Mouse (Mus musculus): ENCODE measurements around the gene Hoxd12. TPM values are rescaled to one million over a fixed set of nuclear protein-coding genes. Genes with fewer than 3 reads are reported as not detected.
A peak's percentile ranks its signal among the peaks of the same experiment; 100 is the strongest.

Gene Hoxd12
- polyA plus RNA-seq, 1 experiment from 2014 or later: 44.8 TPM

GRCm38 (mm10) chr2:74714156-74714789 is 39.5 kb downstream of the Hoxd12 start:
- WGBS: 2% methylated on average over 18 of the region's 18 CpGs
- H3K9me3 ChIP-seq (replicated peaks): no peaks in the 10 kb centered on the region
- peak; percentile 77 for DNase-seq (ENCODE audit: low spot score)
- H3K27me3 ChIP-seq (ENCODE audit: low read depth, poor library complexity, severe bottlenecking): peaks cover 34% of the 10 kb centered on the region
- H3K4me3 ChIP-seq: peak overlapping the region; percentile 89
- H3K36me3 ChIP-seq: 0 out of 2 replicates have a peak, but pooled peaks cover 5% of the 10 kb centered on the region
- H3K27ac ChIP-seq: peak overlapping the region; percentile 97
- H3K4me1 ChIP-seq: peaks cover 78% of the 10 kb centered on the region

DNA sequence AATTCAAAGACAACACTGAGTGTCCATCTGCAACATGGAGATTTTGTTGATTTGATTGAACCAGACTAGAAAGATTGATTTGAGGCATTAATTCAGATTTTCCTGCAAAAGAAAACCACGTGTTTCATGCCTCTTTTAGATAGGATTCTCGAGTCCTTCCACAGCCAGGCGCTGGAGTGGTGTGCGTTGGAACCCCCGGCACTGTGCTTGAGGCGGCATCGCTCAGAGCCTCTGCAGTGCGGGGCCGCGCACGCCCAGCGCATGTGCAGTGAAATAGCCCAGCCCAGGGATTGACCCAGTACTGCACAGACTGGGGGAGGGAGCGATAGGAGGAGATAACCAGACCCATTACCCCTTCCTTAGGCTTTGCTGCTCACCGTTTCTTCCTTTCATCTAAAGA is 40.1 kb downstream of the Hoxd12 start:
- peaks cover 36% of the 10 kb centered on the region for H3K27me3 ChIP-seq (ENCODE audit: low read depth, poor library complexity, severe bottlenecking)
- H3K4me3 ChIP-seq: peak overlapping the region; percentile 89
- WGBS: under 1% methylated on average over 14 of the region's 14 CpGs
- DNase-seq (ENCODE audit: low spot score): peak; percentile 72
- H3K27ac ChIP-seq: peak overlapping the region; percentile 97
- H3K4me1 ChIP-seq: peaks cover 78% of the 10 kb centered on the region
- H3K36me3 ChIP-seq: 0 out of 2 replicates have a peak, but pooled peaks cover 5% of the 10 kb centered on the region
- no peaks in the 10 kb centered on the region for H3K9me3 ChIP-seq (replicated peaks)

- Histone ChIP-seq H3K27ac (peak overlapping the region; percentile 97), H3K36me3 (0 out of 2 replicates have a peak, but pooled peaks cover 5% of the 10 kb centered on the region), H3K4me3 (peak overlapping the region; percentile 89), H3K27me3 (ENCODE audit: low read depth, poor library complexity, severe bottlenecking) (peaks cover 30% of the 10 kb centered on the region; the same call in 1 of the 2 replicates), H3K9me3 (replicated peaks) (no peaks in the 10 kb centered on the region), H3K4me1 (peaks cover 78% of the 10 kb centered on the region)
- DNase-seq (ENCODE audit: low spot score): peak; percentile 96
- 2% methylated on average over 26 of the region's 26 CpGs for WGBS
Measured at GRCm38 (mm10) chr2:74715504-74716241, 40.9 kb downstream of the Hoxd12 start.

DNA sequence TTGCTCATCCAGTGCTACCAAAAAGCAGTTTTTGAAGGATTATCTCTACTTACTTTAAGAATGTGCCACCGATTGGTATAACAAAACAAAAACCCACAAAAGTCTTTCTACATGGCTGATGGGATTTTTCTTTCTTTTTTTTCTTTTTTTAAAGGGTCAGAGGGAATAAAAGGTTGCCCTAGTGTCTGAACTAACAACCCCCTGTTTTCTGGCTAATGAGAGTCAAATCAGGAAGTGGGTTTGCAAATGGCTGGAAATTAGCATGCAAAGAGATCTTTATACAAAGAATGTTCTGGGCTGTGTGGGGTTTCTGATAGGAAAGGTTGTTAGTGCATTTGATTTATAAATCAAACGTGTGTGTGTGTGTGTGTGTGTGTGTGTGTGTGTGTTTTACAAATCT is 45.6 kb downstream of the Hoxd12 start:
- no peak overlapping the region for H3K27ac ChIP-seq
- peaks cover 66% of the 10 kb centered on the region for H3K27me3 ChIP-seq (ENCODE audit: low read depth, poor library complexity, severe bottlenecking)
- H3K4me3 ChIP-seq: no peak overlapping the region
- peaks cover 14% of the 10 kb centered on the region for H3K36me3 ChIP-seq
- H3K4me1 ChIP-seq: peaks cover 90% of the 10 kb centered on the region
- WGBS: 8% methylated on average over 2 of the region's 2 CpGs
- H3K9me3 ChIP-seq (replicated peaks): no peaks in the 10 kb centered on the region
- DNase-seq (ENCODE audit: low spot score): no peak

- 3% methylated on average over 5 of the region's 5 CpGs for WGBS
- Histone ChIP-seq H3K4me1 (peaks cover 89% of the 10 kb centered on the region), H3K36me3 (peaks cover 19% of the 10 kb centered on the region), H3K27ac (no peak overlapping the region), H3K27me3 (ENCODE audit: low read depth, poor library complexity, severe bottlenecking) (peaks cover 73% of the 10 kb centered on the region), H3K9me3 (replicated peaks) (no peaks in the 10 kb centered on the region), H3K4me3 (0 out of 2 replicates have a peak overlapping the region, but pooled peaks have one; percentile 16)
- peak; percentile 38 for DNase-seq (ENCODE audit: low spot score)
Measured at GRCm38 (mm10) chr2:74720955-74721491, 46.2 kb downstream of the Hoxd12 start.

DNA sequence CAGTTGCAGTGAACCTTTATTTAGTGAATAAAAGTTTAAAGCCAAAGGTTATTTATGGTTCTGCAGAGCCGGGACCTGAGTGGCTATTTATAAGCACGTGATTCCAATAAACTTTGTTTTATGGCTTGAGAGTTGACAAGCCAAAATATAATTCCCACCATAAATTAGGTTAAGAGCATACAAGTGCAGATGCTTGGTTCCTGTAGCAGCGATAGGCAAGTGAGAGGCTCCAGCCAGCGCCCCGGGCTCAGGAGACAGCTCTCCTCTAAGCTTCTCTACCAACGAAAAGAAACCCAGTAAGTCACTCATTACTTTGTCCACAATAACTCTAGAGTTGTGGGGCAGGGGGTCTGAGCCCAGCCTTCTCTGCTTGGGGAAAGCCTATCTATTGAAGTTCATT is 47.1 kb downstream of the Hoxd12 start:
- Histone ChIP-seq H3K4me1 (peaks cover 92% of the 10 kb centered on the region), H3K4me3 (peak overlapping the region; percentile 10; the same call in 1 of the 2 replicates), H3K27ac (peak overlapping the region; percentile 14; the same call in 1 of the 2 replicates), H3K27me3 (ENCODE audit: low read depth, poor library complexity, severe bottlenecking) (peaks cover 75% of the 10 kb centered on the region), H3K9me3 (replicated peaks) (no peaks in the 10 kb centered on the region), H3K36me3 (peaks cover 23% of the 10 kb centered on the region)
- 5% methylated on average over 6 of the region's 6 CpGs for WGBS
- peak; percentile 62 for DNase-seq (ENCODE audit: low spot score)

DNA sequence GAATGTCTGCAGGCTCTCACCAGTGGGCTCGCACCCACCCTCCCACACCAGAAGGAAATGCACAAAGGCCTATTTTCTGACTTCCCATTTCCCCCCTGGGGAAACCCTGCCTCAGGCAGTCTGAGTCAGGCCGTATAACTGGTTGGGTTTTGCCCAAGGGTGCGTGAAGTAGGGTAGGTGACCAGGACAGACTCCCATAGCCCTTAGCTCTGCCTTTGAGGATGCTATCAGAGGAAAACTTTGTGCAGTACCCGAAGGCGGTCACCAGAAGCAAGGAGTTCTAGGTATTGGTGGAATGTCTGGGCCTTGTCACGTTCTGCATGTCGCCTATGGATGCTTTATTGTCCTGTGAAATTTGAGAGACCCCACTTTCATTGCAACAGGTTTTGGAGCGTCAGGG is 48.1 kb downstream of the Hoxd12 start:
- Histone ChIP-seq H3K27ac (no peak overlapping the region), H3K36me3 (peaks cover 30% of the 10 kb centered on the region), H3K4me3 (peak overlapping the region; percentile 9), H3K9me3 (replicated peaks) (no peaks in the 10 kb centered on the region), H3K4me1 (peaks cover 97% of the 10 kb centered on the region), H3K27me3 (ENCODE audit: low read depth, poor library complexity, severe bottlenecking) (peaks cover 79% of the 10 kb centered on the region)
- 18% methylated on average over 8 of the region's 8 CpGs for WGBS
- DNase-seq (ENCODE audit: low spot score): peak; percentile 45

DNA sequence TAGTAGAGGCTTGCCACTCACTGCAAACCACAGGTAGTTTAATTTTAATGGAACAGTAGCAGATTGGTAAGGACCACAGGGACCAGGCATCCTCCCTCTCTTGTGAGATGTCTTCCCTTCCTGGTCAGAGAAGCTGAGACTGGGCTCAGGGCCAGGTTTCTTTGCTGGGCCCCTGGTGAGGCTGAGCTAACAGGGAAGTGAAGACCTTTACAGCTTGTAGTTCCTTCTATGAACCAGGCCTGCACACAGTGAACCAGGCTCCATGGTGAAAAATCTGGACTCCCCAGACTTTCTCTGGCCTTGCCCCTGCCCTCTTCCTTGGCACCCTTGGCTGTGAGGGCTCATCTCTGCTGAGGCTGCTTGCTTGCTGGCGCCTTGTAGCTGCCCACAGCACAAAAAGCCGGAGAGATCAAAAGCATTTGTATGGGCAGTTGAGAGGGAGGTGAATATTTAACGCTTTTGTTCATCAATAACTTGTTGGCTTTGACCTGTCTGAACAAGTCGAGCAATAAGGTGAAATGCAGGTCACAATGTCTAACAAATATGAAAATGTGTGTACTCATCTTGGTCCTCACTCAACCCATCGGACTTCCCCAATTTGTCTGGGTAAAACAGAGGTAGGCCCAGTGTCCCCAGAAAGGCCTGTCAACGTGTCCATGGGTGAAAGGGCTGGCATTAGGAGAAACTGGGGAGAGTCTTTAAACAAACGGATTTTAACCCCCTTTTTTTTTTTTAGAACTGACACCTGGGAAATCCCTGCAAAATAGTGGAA is 49.6 kb downstream of the Hoxd12 start:
- H3K36me3 ChIP-seq: peaks cover 42% of the 10 kb centered on the region
- H3K4me3 ChIP-seq: no peak overlapping the region
- 19% methylated on average over 7 of the region's 7 CpGs for WGBS
- peak; percentile 40 for DNase-seq (ENCODE audit: low spot score)
- peaks cover 84% of the 10 kb centered on the region for H3K27me3 ChIP-seq (ENCODE audit: low read depth, poor library complexity, severe bottlenecking)
- no peak overlapping the region for H3K27ac ChIP-seq
- H3K4me1 ChIP-seq: peaks cover 99% of the 10 kb centered on the region
- no peaks in the 10 kb centered on the region for H3K9me3 ChIP-seq (replicated peaks)

DNA sequence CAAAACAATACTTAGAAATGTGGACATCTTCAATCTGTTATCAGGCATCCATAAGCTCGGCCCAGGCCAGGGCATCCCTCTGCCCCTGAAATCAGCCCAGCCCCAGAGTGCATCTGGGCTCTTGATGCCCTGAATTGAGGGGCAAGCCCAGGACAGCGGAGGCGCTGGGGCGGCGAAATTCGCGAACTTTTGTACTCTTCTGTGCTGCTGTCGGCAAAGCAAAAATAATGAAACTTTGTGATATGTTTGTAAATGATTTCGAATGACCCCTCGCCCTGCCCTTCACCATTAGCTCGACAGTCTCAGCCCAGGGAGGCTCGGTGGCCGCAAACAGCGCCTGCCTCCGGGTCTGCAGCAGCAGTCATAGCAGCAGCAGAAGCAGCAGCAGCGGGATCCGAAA is 50.4 kb downstream of the Hoxd12 start:
- H3K27ac ChIP-seq: no peak overlapping the region
- peaks cover 86% of the 10 kb centered on the region for H3K27me3 ChIP-seq (ENCODE audit: low read depth, poor library complexity, severe bottlenecking)
- 9% methylated on average over 17 of the region's 17 CpGs for WGBS
- peaks cover 99% of the 10 kb centered on the region for H3K4me1 ChIP-seq
- peak overlapping the region; percentile 21; the same call in 1 of the 2 replicates for H3K4me3 ChIP-seq
- DNase-seq (ENCODE audit: low spot score): peak; percentile 57
- no peaks in the 10 kb centered on the region for H3K9me3 ChIP-seq (replicated peaks)
- H3K36me3 ChIP-seq: peaks cover 42% of the 10 kb centered on the region

DNA sequence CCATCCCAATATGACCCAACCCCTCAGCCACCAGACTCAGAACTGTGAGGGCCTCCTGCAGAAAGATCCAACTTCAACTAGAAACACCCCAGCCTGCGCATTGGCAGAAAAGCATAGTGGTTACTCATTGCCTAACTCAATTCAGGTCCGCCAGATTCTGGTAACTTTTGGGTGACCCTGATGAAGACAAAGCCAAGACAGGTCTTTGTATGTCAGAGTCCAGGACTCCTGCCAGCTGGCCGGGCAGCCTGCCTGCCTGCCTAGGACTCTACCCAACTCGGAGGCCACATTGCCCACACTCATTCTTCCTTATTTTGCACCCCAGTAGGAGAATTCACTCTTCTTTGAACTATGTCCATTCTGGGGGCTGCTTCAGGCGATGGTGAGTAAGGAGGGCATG is 51.7 kb downstream of the Hoxd12 start, which contains the start of gene Gm28230:
Gm28230 (plus strand) TSS at position 178 of the 400 bp plus-strand sequence.
- Histone ChIP-seq H3K4me3 (peak within 1 kb of the TSS; percentile 58), H3K36me3 (peaks cover 44% of the 10 kb centered on the region), H3K27ac (peak within 1 kb of the TSS; percentile 84), H3K27me3 (ENCODE audit: low read depth, poor library complexity, severe bottlenecking) (peaks cover 93% of the 10 kb centered on the region), H3K9me3 (replicated peaks) (no peaks in the 10 kb centered on the region), H3K4me1 (peaks cover 99% of the 10 kb centered on the region)
- WGBS: 25% methylated on average over 5 of the region's 5 CpGs
- DNase-seq (ENCODE audit: low spot score): peak; percentile 45

GRCm38 (mm10) chr2:74726973-74727639 is 52.3 kb downstream of the Hoxd12 start:
- 2% methylated on average over 43 of the region's 43 CpGs for WGBS
- Histone ChIP-seq H3K9me3 (replicated peaks) (no peaks in the 10 kb centered on the region), H3K27ac (peak overlapping the region; percentile 84), H3K4me1 (peaks cover 99% of the 10 kb centered on the region), H3K4me3 (peak overlapping the region; percentile 58), H3K27me3 (ENCODE audit: low read depth, poor library complexity, severe bottlenecking) (peaks cover 96% of the 10 kb centered on the region), H3K36me3 (peaks cover 48% of the 10 kb centered on the region)
- DNase-seq (ENCODE audit: low spot score): no peak

Measured in limb, embryonic 10.5 days (tissue).